Mouse (Mus musculus) layer of hippocampus, postnatal 14 days (tissue): ENCODE measurements at regions not wholly inside any gene's neighbourhood (a gene's known extent, or its start where the extent isn't known, plus 50 kb on each side); places are given as distances from the start of the nearest gene placed in this dataset.

Source experiments
- DNase-seq, 2 experiments: peaks; one replicate each; pipeline ENCODE4 v3.0.0; 2021 to 2022; ENCODE audit warnings: low spot score in 2 of 2, mixed read lengths in 1 of 2

- DNase-seq, result no peak
These were observed 455.4 kb upstream of the Gm26657 start for GRCm38 (mm10) chr4:56284490-56284889.

GRCm38 (mm10) chr4:56275836-56276235, 464.0 kb upstream of the Gm26657 start:
- DNase-seq, result peak in 1 of 2 experiments; percentile 47

- no peak for DNase-seq
These were observed 468.5 kb upstream of the Gm26657 start for GRCm38 (mm10) chr4:56271390-56271789.

- DNase-seq, result no peak
These were observed 475.2 kb upstream of the Gm26657 start for GRCm38 (mm10) chr4:56264626-56265025.

GRCm38 (mm10) chr4:56263822-56264221, 476.0 kb upstream of the Gm26657 start:
- DNase-seq, result no peak

GRCm38 (mm10) chr4:56262589-56262988, 477.3 kb upstream of the Gm26657 start:
- no peak for DNase-seq

- no peak for DNase-seq
These were observed 477.9 kb upstream of the Gm26657 start for GRCm38 (mm10) chr4:56261992-56262391.

- DNase-seq, result no peak
These were observed 487.5 kb upstream of the Gm26657 start for GRCm38 (mm10) chr4:56252375-56252774.

- DNase-seq, result no peak
These were observed 488.1 kb upstream of the Gm26657 start for GRCm38 (mm10) chr4:56251766-56252165.

GRCm38 (mm10) chr4:56250611-56251010, 489.3 kb upstream of the Gm26657 start:
- DNase-seq, result no peak

- no peak for DNase-seq
These were observed 496.0 kb upstream of the Gm26657 start for GRCm38 (mm10) chr4:56243863-56244262.

- DNase-seq, result no peak
These were observed 501.1 kb upstream of the Gm26657 start for GRCm38 (mm10) chr4:56238496-56239488.

- DNase-seq, result no peak
These were observed 508.5 kb upstream of the Gm26657 start for GRCm38 (mm10) chr4:56231414-56231813.

- no peak for DNase-seq
These were observed 509.4 kb upstream of the Gm26657 start for GRCm38 (mm10) chr4:56230451-56230850.

- no peak for DNase-seq
These were observed 513.4 kb upstream of the Gm26657 start for GRCm38 (mm10) chr4:56226493-56226892.

- DNase-seq, result no peak
These were observed 515.3 kb upstream of the Gm26657 start for GRCm38 (mm10) chr4:56224542-56224941.

GRCm38 (mm10) chr4:56222023-56222776, 517.7 kb upstream of the Gm26657 start:
- DNase-seq, result peak in 1 of 2 experiments; percentile 20

GRCm38 (mm10) chr4:56220531-56220930, 519.3 kb upstream of the Gm26657 start:
- DNase-seq, result no peak

GRCm38 (mm10) chr4:56209499-56209898, 530.4 kb upstream of the Gm26657 start:
- DNase-seq, result no peak

GRCm38 (mm10) chr4:56207726-56208125, 532.1 kb upstream of the Gm26657 start:
- DNase-seq, result no peak

GRCm38 (mm10) chr4:56205069-56205468, 534.8 kb upstream of the Gm26657 start:
- no peak for DNase-seq

- DNase-seq, result no peak
These were observed 546.5 kb upstream of the Gm26657 start for GRCm38 (mm10) chr4:56193365-56193764.
